Mouse (Mus musculus) kidney, postnatal 36 days (tissue): ENCODE data around the gene Pced1b.

Experiments used
- DNase-seq, 2 experiments: peaks; one replicate each; pipeline ENCODE4 v3.0.0; 2021 to 2022; ENCODE audit warnings: mixed read lengths in 2 of 2

Pced1b gene

DNA sequence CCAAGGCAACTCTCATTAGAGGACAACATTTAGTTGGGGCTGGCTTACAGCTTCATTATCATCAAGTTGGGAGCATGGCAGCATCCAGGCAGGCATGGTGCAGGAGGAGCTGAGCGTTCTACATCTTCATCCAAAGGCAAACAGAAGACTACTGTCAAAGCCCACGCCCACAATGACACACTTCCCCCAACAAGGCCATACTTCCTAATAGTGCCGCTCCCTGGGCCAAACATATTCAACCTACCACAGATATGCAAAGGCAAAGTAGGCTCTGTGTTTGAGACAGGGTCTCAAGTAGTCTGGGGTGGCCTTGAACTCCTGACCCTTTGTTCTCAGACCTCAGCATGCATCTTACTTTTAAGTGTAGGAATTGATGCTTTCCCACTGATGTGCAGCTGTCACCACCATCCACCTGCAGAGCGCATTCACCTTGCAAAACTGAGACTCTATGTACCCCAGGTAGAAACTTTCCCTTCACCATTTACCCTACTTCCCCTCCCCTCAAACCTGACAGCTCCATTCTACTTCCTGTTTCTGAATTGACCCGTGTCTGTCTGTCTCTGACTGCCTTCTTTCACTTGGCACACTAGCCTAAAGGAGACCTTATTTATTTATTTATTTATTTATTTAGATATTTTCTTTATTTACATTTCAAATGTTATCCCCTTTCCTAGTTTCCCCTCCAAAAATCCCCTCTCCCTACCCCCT is 40.7 kb downstream of the Pced1b start:
- DNase-seq = no peak

GRCm38 (mm10) chr15:97288690-97289089 is 41.8 kb downstream of the Pced1b start:
- no peak for DNase-seq

GRCm38 (mm10) chr15:97289176-97289575 is 42.3 kb downstream of the Pced1b start:
- no peak for DNase-seq

GRCm38 (mm10) chr15:97290351-97290750 is 43.4 kb downstream of the Pced1b start:
- DNase-seq = no peak

DNA sequence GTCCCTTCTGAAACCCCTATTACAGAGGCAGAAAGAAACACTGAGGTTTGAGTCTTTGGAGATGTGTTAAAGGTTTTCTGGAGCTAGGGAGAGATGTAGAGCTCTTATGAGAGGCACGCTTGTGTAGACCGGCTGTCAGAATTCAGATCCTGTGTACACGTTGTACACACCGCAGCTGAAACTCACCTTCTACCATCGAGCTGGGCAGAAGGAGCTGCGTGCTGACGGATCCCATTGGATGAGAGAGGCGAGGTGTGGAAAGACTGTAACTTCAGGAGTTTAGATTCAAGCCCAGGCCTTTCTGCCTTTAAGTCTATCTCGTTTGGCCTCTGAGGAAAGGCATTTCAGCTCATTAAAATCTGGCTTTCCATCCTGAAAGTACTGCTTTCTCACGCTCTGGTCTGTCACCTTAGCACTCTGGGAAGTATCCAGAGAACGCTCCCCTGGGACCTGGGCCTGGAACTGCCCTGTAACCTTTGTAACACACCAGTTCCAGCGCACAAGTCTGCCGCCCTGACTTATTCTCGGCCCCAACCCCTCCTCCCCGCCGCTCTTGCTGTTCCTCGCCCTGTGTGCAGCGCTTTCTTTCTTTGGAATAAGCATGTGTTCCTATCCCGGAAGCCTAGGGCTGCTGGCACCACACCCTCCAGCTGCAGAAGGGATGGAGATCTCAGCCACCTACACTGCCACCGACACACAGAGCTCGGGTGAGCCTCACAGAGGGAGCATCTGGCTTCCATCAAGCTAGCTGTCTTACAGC is 44.6 kb downstream of the Pced1b start:
- peak; percentile 44 to 52 for DNase-seq

DNA sequence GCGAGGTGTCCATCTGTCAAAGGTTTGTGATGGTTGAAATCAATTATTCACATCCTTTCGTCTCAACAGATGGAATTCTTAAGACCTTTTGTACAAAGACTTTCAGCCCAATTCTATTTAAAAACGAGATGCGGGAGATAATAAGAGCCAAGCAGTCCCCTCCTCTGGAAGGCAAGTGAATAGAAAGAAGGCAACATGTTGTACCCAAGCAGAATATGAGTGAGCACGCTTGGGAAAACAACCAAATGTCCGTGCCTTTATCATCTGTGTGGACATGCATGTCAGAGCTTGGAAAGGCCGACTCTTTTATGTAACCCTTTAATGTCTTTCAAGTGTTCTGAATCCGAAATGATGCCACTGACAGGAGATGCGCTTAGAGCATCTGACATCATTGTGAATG is 61.0 kb downstream of the Pced1b start:
- DNase-seq = no peak

- no peak for DNase-seq
Observed at GRCm38 (mm10) chr15:97309533-97309932, 62.6 kb downstream of the Pced1b start.

- DNase-seq = no peak
Observed at GRCm38 (mm10) chr15:97310251-97310650, 63.3 kb downstream of the Pced1b start.

- no peak for DNase-seq
Observed at GRCm38 (mm10) chr15:97311211-97311610, 64.3 kb downstream of the Pced1b start.

DNA sequence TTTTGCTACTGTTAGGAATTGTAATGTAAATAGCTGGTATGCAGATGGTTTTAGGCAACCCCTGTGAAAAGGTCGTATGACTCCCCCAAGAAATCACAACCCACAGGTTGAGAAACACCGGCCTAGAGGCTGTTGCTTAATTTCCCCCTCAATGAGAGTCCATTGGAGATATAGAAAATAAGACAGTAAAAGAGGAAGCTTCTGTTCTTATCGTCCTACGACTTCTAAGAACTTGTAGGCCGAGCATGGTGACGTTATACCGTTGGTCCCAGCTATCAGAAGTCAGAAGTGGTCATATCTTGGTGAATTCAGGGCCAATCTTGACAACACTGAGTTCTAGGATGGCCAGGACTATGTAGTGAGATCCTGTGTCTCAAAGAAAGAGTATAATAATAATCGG is 65.0 kb downstream of the Pced1b start:
- no peak for DNase-seq

GRCm38 (mm10) chr15:97314720-97315421 is 68.0 kb downstream of the Pced1b start:
- DNase-seq = no peak

- DNase-seq = no peak
Observed at GRCm38 (mm10) chr15:97315422-97315757, 68.5 kb downstream of the Pced1b start.

GRCm38 (mm10) chr15:97318365-97319001 is 71.6 kb downstream of the Pced1b start:
- no peak for DNase-seq

GRCm38 (mm10) chr15:97322821-97323220 is 75.9 kb downstream of the Pced1b start:
- DNase-seq = no peak

- DNase-seq = peak in 1 of 2 experiments; percentile 12
Observed at GRCm38 (mm10) chr15:97323466-97323865, 76.6 kb downstream of the Pced1b start.

GRCm38 (mm10) chr15:97324311-97324710 is 77.4 kb downstream of the Pced1b start:
- no peak for DNase-seq

DNA sequence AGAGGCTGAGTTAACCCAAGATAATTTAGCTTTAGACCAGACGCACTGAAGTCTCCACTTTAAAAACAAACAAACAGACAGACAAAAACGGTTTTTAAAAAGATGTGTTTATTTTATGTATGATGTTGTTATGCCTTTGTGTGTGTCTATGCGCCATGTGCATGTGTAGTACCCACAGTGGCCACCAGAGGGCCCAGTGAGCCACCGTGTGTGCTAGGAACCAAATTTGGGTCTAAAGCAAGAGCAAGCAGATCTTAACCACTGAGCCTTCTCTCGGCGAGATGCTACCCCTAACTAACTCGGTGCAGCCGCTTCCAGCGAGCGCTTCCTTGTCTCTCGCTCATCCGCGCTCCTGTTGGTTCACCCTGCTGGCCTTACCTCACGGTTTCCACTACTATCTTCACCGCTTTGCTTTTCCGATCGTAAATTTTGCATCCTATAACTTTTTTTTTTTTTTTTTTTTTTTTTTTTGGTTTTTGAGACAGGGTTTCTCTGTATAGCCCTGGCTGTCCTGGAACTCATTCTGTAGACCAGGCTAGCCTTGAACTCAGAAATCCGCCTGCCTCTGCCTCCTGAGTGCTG is 80.7 kb downstream of the Pced1b start:
- DNase-seq = peak in 1 of 2 experiments; percentile 68

- DNase-seq = no peak
Observed at GRCm38 (mm10) chr15:97332582-97332981, 85.7 kb downstream of the Pced1b start.

- peak in 1 of 2 experiments; percentile 25 for DNase-seq
Observed at GRCm38 (mm10) chr15:97337636-97338352, 90.9 kb downstream of the Pced1b start.

DNA sequence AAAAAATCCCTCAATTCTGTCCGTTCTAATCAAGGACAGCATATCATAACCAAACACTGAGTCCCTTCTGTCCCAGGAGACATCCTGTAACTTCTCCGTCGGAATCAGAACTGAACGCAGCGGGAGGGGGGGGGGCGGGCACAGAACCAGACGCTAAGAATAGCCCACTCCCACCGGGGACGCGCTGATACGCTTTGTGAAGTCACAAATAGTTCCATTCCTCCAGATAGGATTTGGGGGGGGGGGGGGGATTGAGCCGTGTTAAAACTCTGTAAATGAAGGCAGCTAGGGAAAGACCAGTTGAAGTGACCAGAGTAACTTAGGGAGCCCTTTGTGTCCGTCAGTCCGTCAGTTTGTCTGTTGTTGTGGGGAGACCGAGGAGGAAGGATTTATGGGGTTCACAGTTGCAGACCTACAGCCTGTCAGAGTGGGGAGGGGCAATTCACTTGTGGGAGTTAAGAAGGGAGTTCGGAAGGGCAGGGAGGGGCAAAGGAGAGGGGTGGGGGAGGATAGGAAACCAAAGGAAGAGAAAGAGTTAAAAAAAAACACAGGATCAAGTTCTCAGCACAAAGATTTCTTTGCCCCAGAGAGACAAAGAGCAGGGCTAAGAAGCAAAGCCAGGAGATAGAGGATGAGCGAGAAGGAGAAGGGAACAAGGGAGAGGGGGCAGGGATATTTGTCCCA is 91.6 kb downstream of the Pced1b start:
- no peak for DNase-seq

DNA sequence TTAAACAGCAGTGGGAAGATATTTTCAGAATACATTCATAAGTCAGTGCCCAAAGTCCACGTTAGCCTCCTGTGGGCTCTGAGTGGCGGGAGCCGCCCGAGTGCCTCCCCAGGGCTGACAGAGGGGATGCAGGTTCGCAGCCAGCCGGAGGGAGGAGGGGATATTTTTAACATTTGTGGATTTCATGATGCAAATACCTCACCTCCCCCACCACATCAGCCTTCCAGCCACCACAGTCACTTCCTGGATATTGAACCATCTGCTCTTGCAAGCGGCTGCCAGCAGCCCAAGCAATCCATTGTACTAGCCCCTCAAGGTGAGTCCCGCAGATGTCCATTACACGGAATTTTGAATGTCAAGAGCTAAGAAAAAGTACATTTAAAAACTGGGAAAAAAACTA is 95.4 kb downstream of the Pced1b start:
- no peak for DNase-seq

- DNase-seq = no peak
Observed at GRCm38 (mm10) chr15:97342945-97343344, 96.0 kb downstream of the Pced1b start.
